Mouse (Mus musculus): Measurements from ENCODE around the gene B430305J03Rik.

The B430305J03Rik gene

DNA sequence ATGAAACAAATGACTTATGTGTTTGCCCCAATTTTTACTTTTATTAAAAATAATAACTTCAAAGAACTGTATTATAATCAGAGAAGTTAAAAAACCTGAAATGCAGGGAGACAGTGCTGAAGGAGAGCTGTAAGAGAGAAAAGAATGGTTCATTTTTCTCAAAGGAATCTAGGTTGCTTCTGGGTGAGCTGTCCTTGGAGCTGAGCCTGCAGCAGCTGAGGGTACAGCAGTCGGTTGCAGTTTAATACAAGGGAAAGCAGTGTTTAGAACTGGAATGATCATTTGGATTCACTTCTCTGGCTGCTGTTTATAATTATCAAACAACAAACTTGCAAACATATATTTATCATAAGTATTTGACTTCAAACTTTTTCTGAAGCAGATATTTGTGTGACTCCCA is 16.3 kb downstream of the B430305J03Rik start:
- DNase-seq (ENCODE audit: low spot score in 2 of 2) = no peak

DNA sequence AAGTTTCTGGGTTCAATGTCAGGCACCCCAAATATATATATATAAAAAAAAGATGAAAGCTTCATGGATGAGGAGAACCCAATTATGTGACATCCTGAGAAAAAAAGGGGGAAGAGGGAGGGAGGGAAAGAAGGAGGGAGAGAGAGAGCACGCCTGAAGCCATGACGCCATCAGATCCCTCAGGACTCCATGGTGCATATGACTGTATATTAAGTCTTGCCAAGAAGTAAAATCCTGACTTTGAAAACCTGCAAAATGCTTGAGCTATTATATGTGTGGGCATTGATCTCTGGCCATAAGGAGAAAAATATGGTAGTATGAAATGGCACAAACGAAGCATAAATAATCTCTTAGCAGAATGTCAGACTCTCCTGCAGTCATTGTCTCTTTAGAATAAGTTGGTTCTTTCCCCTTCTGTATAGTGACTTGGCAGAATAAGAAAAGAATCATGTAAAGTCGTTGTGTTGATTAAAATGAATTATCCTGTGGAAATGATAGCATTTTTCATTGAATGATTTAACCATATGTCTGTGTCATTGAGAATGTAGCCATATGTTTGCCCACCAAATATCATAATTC is 17.6 kb downstream of the B430305J03Rik start:
- no peak for DNase-seq (ENCODE audit: low spot score in 2 of 2)

DNA sequence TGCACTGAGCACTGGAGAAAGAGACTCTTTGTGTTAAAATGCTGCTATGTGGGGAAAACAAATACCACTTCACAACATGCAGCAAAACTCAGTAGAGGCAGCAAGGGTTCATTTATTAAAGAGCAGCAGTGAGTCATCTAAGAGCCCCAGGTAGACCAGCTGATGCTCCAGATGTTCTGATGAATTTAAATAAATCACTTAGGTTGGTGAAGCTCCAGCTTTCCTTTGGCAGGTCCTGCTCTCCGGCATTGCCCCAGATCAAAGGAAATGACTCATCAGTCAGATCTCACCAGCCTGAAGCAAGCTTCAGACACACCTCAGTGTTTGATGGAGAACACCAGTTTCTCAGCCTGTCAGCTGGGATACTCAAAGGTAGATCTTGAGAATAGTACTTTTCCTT is 20.1 kb downstream of the B430305J03Rik start:
- no peak for DNase-seq (ENCODE audit: low spot score in 2 of 2)

DNA sequence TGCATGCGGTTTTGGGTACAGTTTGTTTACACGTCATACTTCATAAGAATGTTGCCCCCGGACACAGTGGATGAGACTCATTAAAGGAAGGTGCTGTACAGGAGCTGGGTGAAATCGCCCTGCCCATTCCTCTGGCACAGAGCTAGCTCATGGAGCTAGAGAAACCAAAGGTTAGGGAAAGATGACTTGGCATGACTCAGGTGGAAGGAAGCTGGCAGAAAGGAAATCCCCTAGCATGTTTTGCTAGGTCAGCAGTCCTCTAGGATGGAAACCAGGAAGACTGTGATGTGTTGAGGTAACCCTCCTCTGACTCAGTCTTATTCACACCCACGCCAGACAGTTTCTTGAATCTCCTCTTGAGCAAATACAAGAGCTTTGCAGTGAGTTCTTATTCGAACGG is 21.7 kb downstream of the B430305J03Rik start:
- DNase-seq (ENCODE audit: low spot score in 2 of 2) = no peak

- no peak for DNase-seq (ENCODE audit: low spot score in 2 of 2)
These were observed 25.4 kb downstream of the B430305J03Rik start for GRCm38 (mm10) chr3:61340321-61340720.

DNA sequence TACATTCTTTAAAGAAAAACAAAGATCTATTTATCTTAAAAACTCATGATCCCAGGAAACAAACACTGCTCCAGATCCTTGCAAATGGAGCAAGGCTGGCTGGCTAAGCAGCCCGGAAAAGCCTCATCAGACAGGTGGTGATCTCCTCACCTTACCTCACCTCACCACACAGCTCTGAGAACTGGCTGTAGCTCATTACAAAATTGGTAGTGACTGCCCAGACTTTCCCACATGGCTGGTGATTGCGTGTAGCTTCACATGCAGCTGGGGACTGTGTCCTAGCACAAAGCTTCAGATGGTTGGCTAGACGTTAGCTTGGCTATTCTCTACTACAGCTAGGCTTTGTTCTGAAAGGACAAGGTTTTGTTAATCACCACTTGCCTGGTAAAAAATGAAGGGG is 28.5 kb downstream of the B430305J03Rik start:
- DNase-seq (ENCODE audit: low spot score in 2 of 2) = no peak

GRCm38 (mm10) chr3:61336205-61336604 is 29.5 kb downstream of the B430305J03Rik start:
- DNase-seq (ENCODE audit: low spot score in 2 of 2) = no peak

DNA sequence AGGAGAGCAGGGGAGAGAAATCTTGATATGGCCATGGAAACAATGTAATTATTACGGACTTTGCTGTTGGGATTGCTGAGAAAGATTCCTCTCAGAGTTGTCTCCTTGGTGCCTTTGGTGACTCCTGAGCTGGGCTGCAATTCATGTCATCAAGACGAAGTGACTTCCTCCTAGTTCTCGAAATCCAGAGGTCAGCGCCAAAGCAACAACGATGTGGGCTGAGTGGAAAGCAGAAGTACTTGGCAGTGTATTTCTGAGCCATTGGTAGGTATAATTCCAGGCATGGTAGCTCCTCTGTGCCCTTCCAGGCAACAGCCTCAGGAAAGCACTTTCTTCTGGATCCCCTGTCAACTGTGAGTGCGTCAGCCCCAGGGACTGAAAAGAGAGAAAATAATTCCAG is 44.1 kb downstream of the B430305J03Rik start:
- no peak for DNase-seq (ENCODE audit: low spot score in 2 of 2)

DNA sequence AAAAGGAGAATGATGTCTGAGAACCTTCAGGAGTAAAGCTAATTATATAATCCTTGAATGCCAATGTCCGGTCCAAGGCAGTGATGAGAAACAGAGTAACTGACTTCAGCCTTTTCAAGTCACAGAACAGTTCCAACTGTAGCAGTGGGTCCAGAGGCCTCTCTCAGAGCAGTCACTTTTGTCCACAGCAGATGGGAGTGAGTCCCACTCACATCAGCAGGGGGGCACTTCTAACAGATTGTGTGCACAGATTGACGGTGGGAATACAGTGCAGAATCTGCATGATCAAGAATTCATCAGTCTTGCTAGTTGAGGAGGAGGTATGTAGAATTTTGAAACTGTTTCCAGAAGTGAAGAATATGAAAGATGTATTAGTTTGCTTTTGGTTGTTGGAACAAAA is 45.7 kb downstream of the B430305J03Rik start:
- DNase-seq (ENCODE audit: low spot score in 2 of 2) = peak in 1 of 2 experiments; percentile 12

- DNase-seq (ENCODE audit: low spot score in 2 of 2) = no peak
These were observed 50.7 kb downstream of the B430305J03Rik start for GRCm38 (mm10) chr3:61315002-61315401.
